ENCODE assay signal across 8 mouse cellular contexts in the genomic region with DNA sequence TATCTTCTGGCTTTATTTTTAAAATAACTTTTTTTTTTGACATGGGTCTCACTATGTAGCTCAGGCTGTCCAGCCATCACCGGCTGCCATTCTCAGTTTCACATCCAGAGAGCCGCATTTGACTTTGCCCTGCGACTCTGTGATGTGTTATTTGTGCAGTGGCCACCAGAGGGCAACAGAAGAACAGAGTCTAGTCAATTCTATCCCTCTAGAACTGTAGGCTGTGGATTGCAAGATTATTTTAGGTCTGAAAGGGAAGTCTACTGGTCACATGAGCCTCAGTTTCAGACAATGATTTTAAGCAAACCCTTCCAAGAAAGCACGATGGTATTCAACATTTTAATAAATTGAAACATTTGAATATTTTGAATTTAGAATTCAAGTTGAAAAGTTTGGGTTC.
DNase-seq lines count a peak whose midpoint lies in the region; ATAC-seq and TF ChIP-seq lines count a peak whose summit lies in the region.

No protein-coding gene starts in this region.

- H3K4me1 ChIP-seq in hindbrain, embryonic 11.5 days (replicated peaks; ENCODE audit: control insufficient read depth, insufficient read depth, low read length), result no peaks in the 10 kb centered on the region
- no peaks in the 10 kb centered on the region for H3K4me1 ChIP-seq in hindbrain, embryonic 12.5 days
- H3K4me1 ChIP-seq in intestine, postnatal 0 days (replicated peaks; ENCODE audit: control insufficient read depth, insufficient read depth, low read length), result no peaks in the 10 kb centered on the region
- H3K4me1 ChIP-seq in midbrain, embryonic 15.5 days, result no peaks in the 10 kb centered on the region

- no peaks in the 10 kb centered on the region for H3K36me3 ChIP-seq in hindbrain, embryonic 11.5 days (ENCODE audit: control insufficient read depth, insufficient read depth, low read length)
- no peaks in the 10 kb centered on the region for H3K36me3 ChIP-seq in hindbrain, embryonic 12.5 days
- H3K36me3 ChIP-seq in intestine, postnatal 0 days (ENCODE audit: control insufficient read depth, insufficient read depth), result no peaks in the 10 kb centered on the region
- no peaks in the 10 kb centered on the region for H3K36me3 ChIP-seq in midbrain, embryonic 15.5 days (replicated peaks)

- H3K4me2 ChIP-seq in hindbrain, embryonic 11.5 days (replicated peaks; ENCODE audit: low read depth, low read length), result no peak overlapping the region
- H3K4me2 ChIP-seq in hindbrain, embryonic 12.5 days (replicated peaks), result no peak overlapping the region
- no peak overlapping the region for H3K4me2 ChIP-seq in intestine, postnatal 0 days (replicated peaks; ENCODE audit: low read depth)
- no peak overlapping the region for H3K4me2 ChIP-seq in midbrain, embryonic 15.5 days

- no peaks in the 10 kb centered on the region for H3K27me3 ChIP-seq in hindbrain, embryonic 11.5 days (ENCODE audit: control insufficient read depth, insufficient read depth, low read length)
- H3K27me3 ChIP-seq in hindbrain, embryonic 12.5 days, result no peaks in the 10 kb centered on the region
- no peaks in the 10 kb centered on the region for H3K27me3 ChIP-seq in intestine, postnatal 0 days (replicated peaks; ENCODE audit: control insufficient read depth, insufficient read depth, low read length)
- no peaks in the 10 kb centered on the region for H3K27me3 ChIP-seq in midbrain, embryonic 15.5 days (replicated peaks)

- H3K9me3 ChIP-seq in hindbrain, embryonic 11.5 days (ENCODE audit: control insufficient read depth, low read length), result no peaks in the 10 kb centered on the region
- H3K9me3 ChIP-seq in hindbrain, embryonic 12.5 days (replicated peaks), result no peaks in the 10 kb centered on the region
- no peaks in the 10 kb centered on the region for H3K9me3 ChIP-seq in intestine, postnatal 0 days (ENCODE audit: control insufficient read depth)
- no peaks in the 10 kb centered on the region for H3K9me3 ChIP-seq in midbrain, embryonic 15.5 days

- DNase-seq in hindbrain, embryonic 11.5 days (ENCODE audit: low spot score), result peak; percentile 89
- DNase-seq in cerebellum, postnatal 25 days, result peak; percentile 88 to 95
- DNase-seq in frontal cortex, postnatal 36 days (ENCODE audit: low spot score in 2 of 2), result peak; percentile 84 to 92
- DNase-seq in left cerebral cortex, postnatal 36 days (ENCODE audit: low spot score in 2 of 2), result peak; percentile 70 to 85
- peak; percentile 13 to 73 for DNase-seq in spleen, adult 18-20 months

- 0 out of 2 replicates have a peak, but pooled peaks have one; percentile 22 for ATAC-seq in hindbrain, embryonic 11.5 days (ENCODE audit: low FRiP score)
- no peak for ATAC-seq in hindbrain, embryonic 12.5 days (ENCODE audit: low FRiP score)
- ATAC-seq in intestine, postnatal 0 days, result no peak
- peak; percentile 72 for ATAC-seq in midbrain, embryonic 15.5 days (replicated peaks)

- intact Hi-C loops in left cerebral cortex, postnatal 36 days (cut with DNase I), result loop anchor here (1.0 to 2.0 kb wide), 2 partner anchors 77 to 120 kb away; no protein-coding TSS in a partner anchor

- H3K4me3 ChIP-seq in hindbrain, embryonic 11.5 days (ENCODE audit: low read depth, low read length), result no peak overlapping the region
- H3K4me3 ChIP-seq in hindbrain, embryonic 12.5 days, result no peak overlapping the region
- H3K4me3 ChIP-seq in intestine, postnatal 0 days (ENCODE audit: low read depth, low read length), result no peak overlapping the region
- no peak overlapping the region for H3K4me3 ChIP-seq in midbrain, embryonic 15.5 days

- 11% methylated on average over 4 of the region's 4 CpGs for WGBS in hindbrain, embryonic 11.5 days
- WGBS in hindbrain, embryonic 12.5 days, result 4% methylated on average over 4 of the region's 4 CpGs
- WGBS in intestine, postnatal 0 days, result 1% methylated on average over 4 of the region's 4 CpGs
- WGBS in midbrain, embryonic 15.5 days, result 4% methylated on average over 4 of the region's 4 CpGs

- peak; percentile 94 for TF ChIP-seq CTCF in intestine, postnatal 0 days (IDR thresholded peaks at IDR 0.05; ENCODE audit: low read depth)

- no peak overlapping the region for H3K9ac ChIP-seq in hindbrain, embryonic 11.5 days (ENCODE audit: low read depth, low read length)
- no peak overlapping the region for H3K9ac ChIP-seq in hindbrain, embryonic 12.5 days
- no peak overlapping the region for H3K9ac ChIP-seq in intestine, postnatal 0 days (ENCODE audit: low read depth, low read length)
- no peak overlapping the region for H3K9ac ChIP-seq in midbrain, embryonic 15.5 days

- no peak overlapping the region for H3K27ac ChIP-seq in hindbrain, embryonic 11.5 days (ENCODE audit: low read depth, low read length)
- H3K27ac ChIP-seq in hindbrain, embryonic 12.5 days, result no peak overlapping the region
- H3K27ac ChIP-seq in intestine, postnatal 0 days (ENCODE audit: low read depth, low read length), result no peak overlapping the region
- no peak overlapping the region for H3K27ac ChIP-seq in midbrain, embryonic 15.5 days

Comparison
In these comparisons a context has a peak if more than half of its experiments do, and no peak if none do; other contexts are left out.
1. ATAC-seq: peak in hindbrain, embryonic 11.5 days (single experiment) and midbrain, embryonic 15.5 days (single experiment); none in hindbrain, embryonic 12.5 days (single experiment) and intestine, postnatal 0 days (single experiment).
2. Peak in every context shown above with its lines, with median percentiles within 50 percentile points of each other: DNase-seq.